Mouse (Mus musculus) spleen, adult 2 months (tissue): ENCODE measurements around the gene Megf9. TPM values are rescaled to one million over a fixed set of nuclear protein-coding genes. Genes with fewer than 3 reads are reported as not detected.
A peak's percentile ranks its signal among the peaks of the same experiment; 100 is the strongest.

Experiments used
- DNase-seq, 2 experiments: peaks; one replicate each; pipeline versions ENCODE4 v3.0.0 to v3.0.0-alpha.2; 2012 to 2021; ENCODE audit warnings: low spot score in 2 of 2, low read depth in 1 of 2
- H3K27ac ChIP-seq: fragments of 200-500 bp; 2 replicates; pipeline ENCODE4 v1.5.1; 2012; ENCODE audit warnings: low read length, inconsistent platforms; ENCODE audit not compliant: insufficient read depth
- H3K27me3 ChIP-seq: fragments of 200-500 bp; 2 replicates; pipeline ENCODE4 v1.6.1; 2012; ENCODE audit warnings: mild to moderate bottlenecking, moderate library complexity, low read length, inconsistent platforms; ENCODE audit not compliant: control insufficient read depth, insufficient read depth
- H3K36me3 ChIP-seq: fragments of 200-500 bp; 2 replicates; pipeline ENCODE4 v1.6.1; 2012; ENCODE audit warnings: mild to moderate bottlenecking, low read length, inconsistent platforms; ENCODE audit not compliant: control insufficient read depth, insufficient read depth
- H3K4me1 ChIP-seq: fragments of 200-500 bp; 2 replicates; pipeline ENCODE4 v1.6.1; 2011; ENCODE audit warnings: inconsistent platforms; ENCODE audit not compliant: control insufficient read depth, insufficient read depth, insufficient read length
- H3K4me3 ChIP-seq: fragments of 200-500 bp; 2 replicates; pipeline ENCODE4 v1.5.1; 2011; ENCODE audit warnings: mild to moderate bottlenecking, inconsistent platforms; ENCODE audit not compliant: insufficient read depth, insufficient read length; ENCODE audit errors: extremely low read depth
- CTCF ChIP-seq: fragments of 200-500 bp; IDR thresholded peaks from 2 replicates; pipeline ENCODE4 v1.5.1; 2011; ENCODE audit warnings: mild to moderate bottlenecking, inconsistent platforms; ENCODE audit not compliant: insufficient read depth, insufficient read length, insufficient replicate concordance; ENCODE audit errors: extremely low read depth
- POLR2A ChIP-seq: fragments of 200-500 bp; IDR thresholded peaks from 2 replicates; pipeline ENCODE4 v1.6.1; 2011; ENCODE audit warnings: low read depth, low read length, inconsistent platforms
- WGBS: fragments of 180-500 bp; shearing (Covaris S2); methylation state at CpG from one replicate; pipeline ENCODE4 v1.1.7; 2018; 5-methylcytosine and 5-hydroxymethylcytosine counted together
- polyA plus RNA-seq: library from polyadenylated mRNA; depleted of rRNA; stranded (reverse); fragments of >200 nt; gene quantifications from 2 replicates; pipeline ENCODE4 v1.2.3, GENCODE M21; 2012

The Megf9 gene
- polyA plus RNA-seq, 1 experiment, result 4.1 TPM

DNA sequence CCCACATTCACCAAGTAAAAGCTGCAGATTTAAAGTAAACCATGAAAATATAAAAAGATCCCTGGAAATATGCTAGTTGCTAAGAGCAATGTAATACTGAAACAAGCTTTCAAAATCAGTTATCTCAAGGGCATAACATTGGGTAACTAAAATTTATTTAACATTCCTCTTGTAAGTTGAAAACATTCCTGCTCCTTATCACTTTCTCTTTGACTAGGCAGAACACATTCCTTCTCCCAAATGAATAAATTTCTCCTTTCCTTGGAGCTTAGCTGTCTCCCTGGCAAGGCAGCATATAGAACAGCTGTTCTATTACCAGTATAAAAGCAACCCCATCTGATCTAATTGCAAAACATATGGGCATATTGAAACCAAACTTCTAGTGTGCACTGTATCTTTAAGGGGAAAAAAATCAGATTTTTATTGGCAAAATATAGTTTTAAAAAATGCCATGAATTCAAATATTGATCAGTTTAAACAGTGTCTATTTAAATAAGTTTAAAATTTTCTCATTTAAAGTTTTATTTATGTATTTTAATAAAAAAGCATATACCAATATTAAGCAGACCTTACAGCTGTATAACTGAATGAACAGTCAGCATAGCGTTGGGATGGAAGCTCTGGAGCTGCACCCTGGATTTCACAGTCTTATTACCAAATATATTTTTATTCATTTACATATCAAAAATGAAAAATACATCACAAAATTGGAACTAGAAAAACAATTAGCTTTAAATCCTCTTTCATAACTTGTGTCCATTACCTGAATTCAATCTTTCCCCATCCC is 13.1 kb downstream of the Megf9 start:
- Histone ChIP-seq H3K27me3 (no peaks in the 10 kb centered on the region), H3K27ac (no peak overlapping the region), H3K4me1 (no peaks in the 10 kb centered on the region), H3K36me3 (no peaks in the 10 kb centered on the region), H3K4me3 (no peak overlapping the region)
- DNase-seq, result no peak
- TF ChIP-seq POLR2A (no peak), CTCF (no peak)
- WGBS, result 95% methylated on average over 1 of the region's 1 CpGs

DNA sequence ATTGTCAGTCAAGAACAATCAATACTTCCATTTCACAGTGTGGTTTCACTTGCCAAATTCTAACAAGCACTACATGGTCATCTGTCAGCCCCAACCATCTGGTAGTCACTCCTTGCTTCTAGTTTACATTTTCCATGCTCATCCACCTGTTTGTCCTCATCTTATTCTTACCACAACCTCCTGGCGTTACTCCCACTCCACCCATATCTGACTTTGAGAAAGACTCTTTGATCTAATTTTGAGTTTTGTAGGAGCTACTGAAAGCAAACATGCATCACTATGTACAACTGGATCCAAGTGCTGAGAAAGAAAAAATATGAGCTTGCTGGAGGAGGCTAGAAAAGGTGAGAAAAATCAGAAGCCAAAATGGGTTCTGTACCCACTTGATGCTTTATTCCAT is 17.1 kb downstream of the Megf9 start:
- DNase-seq, result no peak
- Histone ChIP-seq H3K27me3 (no peaks in the 10 kb centered on the region), H3K4me3 (no peak overlapping the region), H3K36me3 (no peaks in the 10 kb centered on the region), H3K4me1 (peaks cover 2% of the 10 kb centered on the region), H3K27ac (no peak overlapping the region)
- 75% methylated on average over 1 of the region's 1 CpGs for WGBS
- TF ChIP-seq POLR2A (no peak), CTCF (no peak)

DNA sequence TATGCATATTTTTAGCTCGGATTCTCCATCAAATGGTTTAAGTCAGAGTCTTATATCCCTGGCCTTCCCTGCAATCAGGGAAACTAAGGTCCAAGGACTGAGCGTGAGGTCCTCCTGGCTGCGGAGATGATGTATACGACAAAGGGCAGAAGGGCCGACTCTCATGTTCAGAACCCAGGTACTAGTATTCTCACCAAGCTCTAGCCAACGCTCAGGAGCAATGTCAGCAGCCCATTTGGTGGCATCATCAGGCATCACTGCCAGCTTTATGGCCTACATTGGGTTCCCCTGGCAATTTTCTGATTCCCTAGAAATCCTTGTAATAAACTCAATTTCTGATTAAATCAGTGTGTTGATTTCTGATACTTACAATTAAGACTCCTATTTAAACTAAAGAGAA is 18.5 kb downstream of the Megf9 start:
- H3K27ac ChIP-seq, result no peak overlapping the region
- 93% methylated on average over 6 of the region's 6 CpGs for WGBS
- H3K4me3 ChIP-seq, result no peak overlapping the region
- H3K36me3 ChIP-seq, result no peaks in the 10 kb centered on the region
- peaks cover 2% of the 10 kb centered on the region for H3K4me1 ChIP-seq
- peak in 1 of 2 experiments; percentile 3 for DNase-seq
- TF ChIP-seq POLR2A, result no peak
- no peak for TF ChIP-seq CTCF
- no peaks in the 10 kb centered on the region for H3K27me3 ChIP-seq

DNA sequence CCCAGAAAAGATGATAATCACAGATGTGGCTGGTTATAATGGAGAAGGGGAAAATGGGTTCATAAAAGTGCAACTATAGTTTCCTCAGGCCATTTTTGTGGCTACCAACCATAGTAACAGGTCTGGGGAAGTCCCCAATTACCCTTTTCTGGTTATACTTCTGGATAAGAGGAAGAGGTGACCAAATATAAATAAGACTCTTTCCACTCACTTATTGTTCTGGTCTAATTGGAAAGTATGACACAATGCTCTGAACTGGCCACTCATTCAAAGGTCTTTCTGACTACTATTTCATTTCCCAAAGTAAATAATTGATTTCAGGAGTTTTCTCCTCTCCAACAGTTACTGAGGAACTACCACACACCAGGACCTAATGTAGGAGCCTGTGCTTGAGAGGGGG is 19.3 kb downstream of the Megf9 start:
- Histone ChIP-seq H3K4me3 (no peak overlapping the region), H3K27ac (no peak overlapping the region), H3K27me3 (no peaks in the 10 kb centered on the region), H3K36me3 (no peaks in the 10 kb centered on the region), H3K4me1 (peaks cover 2% of the 10 kb centered on the region)
- TF ChIP-seq POLR2A (no peak), CTCF (no peak)
- no peak for DNase-seq

DNA sequence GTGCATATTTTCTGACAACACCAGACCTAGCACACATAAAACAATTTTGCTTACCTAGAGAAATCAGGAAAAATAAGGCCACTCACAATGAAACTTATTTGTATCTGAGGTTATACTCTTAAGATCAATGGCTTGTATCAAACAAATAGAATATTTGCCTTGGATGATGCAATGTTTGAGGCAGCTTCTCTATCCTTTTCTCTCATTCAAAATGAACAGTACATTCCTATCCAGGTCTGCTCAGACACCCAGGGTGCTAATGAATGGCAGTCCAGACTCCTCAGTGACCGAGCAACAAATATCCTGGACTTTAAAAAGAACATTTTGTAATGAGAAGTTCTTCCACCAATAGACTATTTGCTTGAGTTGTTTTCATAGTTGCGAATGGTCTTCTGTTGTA is 24.8 kb downstream of the Megf9 start:
- no peak for TF ChIP-seq POLR2A
- TF ChIP-seq CTCF, result no peak

DNA sequence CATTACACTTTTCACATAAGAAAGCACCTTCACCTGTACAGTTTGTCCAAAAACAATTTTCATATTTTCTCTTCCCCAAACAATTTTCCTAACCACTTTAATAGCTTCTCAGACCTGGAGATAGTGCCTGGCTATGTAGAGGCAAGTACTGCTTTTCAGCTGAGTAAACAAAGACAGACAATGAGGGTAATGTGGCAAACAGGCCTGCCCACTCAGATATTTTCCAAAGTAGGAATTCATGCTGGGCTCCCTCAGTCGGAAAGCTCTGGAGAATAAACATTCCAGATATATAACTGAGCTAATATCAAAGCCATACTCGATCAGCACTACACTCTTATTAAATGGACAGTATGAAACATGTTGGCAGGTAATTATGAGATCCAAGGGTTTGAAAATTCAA is 25.2 kb downstream of the Megf9 start:
- no peaks in the 10 kb centered on the region for H3K36me3 ChIP-seq
- WGBS, result 80% methylated on average over 2 of the region's 2 CpGs
- no peak for DNase-seq
- H3K4me1 ChIP-seq, result no peaks in the 10 kb centered on the region
- no peak overlapping the region for H3K4me3 ChIP-seq
- no peak overlapping the region for H3K27ac ChIP-seq
- H3K27me3 ChIP-seq, result no peaks in the 10 kb centered on the region
- no peak for TF ChIP-seq POLR2A
- TF ChIP-seq CTCF, result no peak

More for the DNA sequence above, 24.8 kb downstream of the Megf9 start:
- no peak for DNase-seq
- H3K36me3 ChIP-seq, result no peaks in the 10 kb centered on the region
- H3K27me3 ChIP-seq, result no peaks in the 10 kb centered on the region
- H3K4me3 ChIP-seq, result no peak overlapping the region
- no peak overlapping the region for H3K27ac ChIP-seq
- WGBS, result 94% methylated on average over 2 of the region's 2 CpGs
- no peaks in the 10 kb centered on the region for H3K4me1 ChIP-seq

DNA sequence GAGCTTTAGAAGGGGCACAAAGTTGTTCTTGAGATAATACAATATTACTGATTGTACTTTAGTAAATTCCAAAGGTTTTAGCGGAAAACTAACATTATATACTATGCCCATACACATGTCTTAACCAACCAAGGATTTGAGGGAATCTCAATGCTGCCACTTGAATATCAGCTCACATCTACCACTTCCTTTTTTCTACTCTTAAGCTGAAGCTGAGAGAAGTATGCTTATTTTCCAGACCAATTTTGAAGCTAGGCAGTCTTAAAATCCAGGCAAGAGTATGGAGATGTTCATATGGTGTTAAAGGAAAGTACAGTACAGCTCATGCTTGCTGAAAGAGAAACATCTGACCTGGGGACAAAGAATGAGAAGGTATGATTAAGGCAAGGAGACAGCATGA is 26.6 kb downstream of the Megf9 start:
- Histone ChIP-seq H3K4me3 (no peak overlapping the region), H3K4me1 (no peaks in the 10 kb centered on the region), H3K27ac (no peak overlapping the region), H3K36me3 (no peaks in the 10 kb centered on the region), H3K27me3 (no peaks in the 10 kb centered on the region)
- WGBS, result 90% methylated on average over 1 of the region's 1 CpGs
- TF ChIP-seq POLR2A, result no peak
- no peak for TF ChIP-seq CTCF
- no peak for DNase-seq
